Mouse (Mus musculus) heart, embryonic 14.5 days (tissue): ENCODE data around the gene Tmem141. TPM values are rescaled to one million over a fixed set of nuclear protein-coding genes. Genes with fewer than 3 reads are reported as not detected.

Experiments
- ATAC-seq: fragments of 200-750 bp; cut with Nextera tagmentation; 2 replicates; pipeline ENCODE4 v1.8.0; 2017; ENCODE audit warnings: low read depth, moderate TSS enrichment; ENCODE audit not compliant: insufficient number of reproducible peaks, insufficient read depth, low FRiP score
- H3K27ac ChIP-seq, 2 experiments: fragments of 200-500 bp in 1 of 2; fragments of 300-500 bp in 1 of 2; sonication (generic) in 1 of 2; replicated peaks in 1 of 2; 2 replicates each; pipeline ENCODE4 v1.5.1; 2012 to 2014; ENCODE audit warnings: low read depth in 2 of 2, low read length in 2 of 2, control low read depth in 1 of 2, mild to moderate bottlenecking in 1 of 2, mixed read lengths in 1 of 2; ENCODE audit not compliant: control insufficient read depth in 1 of 2, insufficient read depth in 1 of 2
- H3K27me3 ChIP-seq: fragments of 300-500 bp; sonication (generic); 2 replicates; pipeline ENCODE4 v1.6.1; 2014; ENCODE audit warnings: mild to moderate bottlenecking, low read length, control low read depth; ENCODE audit not compliant: control insufficient read depth, insufficient read depth
- H3K36me3 ChIP-seq: fragments of 300-500 bp; sonication (generic); 2 replicates; pipeline ENCODE4 v1.6.1; 2014; ENCODE audit warnings: mild to moderate bottlenecking, control low read depth, low read length, mixed read lengths; ENCODE audit not compliant: control insufficient read depth, insufficient read depth
- H3K4me1 ChIP-seq, 2 experiments: fragments of 200-500 bp in 1 of 2; fragments of 300-500 bp in 1 of 2; sonication (generic) in 1 of 2; 2 replicates each; pipeline ENCODE4 v1.6.1; 2012 to 2014; ENCODE audit warnings: low read length in 2 of 2, control low read depth in 1 of 2, mixed read lengths in 1 of 2; ENCODE audit not compliant: control insufficient read depth in 2 of 2, insufficient read depth in 2 of 2
- H3K4me2 ChIP-seq: fragments of 300-500 bp; sonication (generic); 2 replicates; pipeline ENCODE4 v1.6.1; 2014; ENCODE audit warnings: mild to moderate bottlenecking, low read length
- H3K4me3 ChIP-seq, 2 experiments: fragments of 200-500 bp in 1 of 2; fragments of 300-500 bp in 1 of 2; sonication (generic) in 1 of 2; 2 replicates each; pipeline ENCODE4 v1.5.1; 2012 to 2014; ENCODE audit warnings: low read length in 2 of 2, mild to moderate bottlenecking in 2 of 2, control low read depth in 1 of 2, low read depth in 1 of 2, moderate library complexity in 1 of 2; ENCODE audit not compliant: control insufficient read depth in 1 of 2, insufficient read depth in 1 of 2
- H3K9ac ChIP-seq: fragments of 300-500 bp; sonication (generic); 2 replicates; pipeline ENCODE4 v1.6.1; 2014; ENCODE audit warnings: mild to moderate bottlenecking, low read length
- H3K9me3 ChIP-seq: fragments of 300-500 bp; sonication (generic); 2 replicates; pipeline ENCODE4 v1.6.1; 2016; ENCODE audit warnings: low read length, control low read depth; ENCODE audit not compliant: control insufficient read depth
- WGBS: fragments of 180-500 bp; shearing (Covaris S2); extraction: QIAGEN DNeasy Blood & Tissue Kit; methylation state at CpG from one replicate; pipeline ENCODE4 v1.1.7; 2014; 5-methylcytosine and 5-hydroxymethylcytosine counted together
- polyA plus RNA-seq: library from polyadenylated mRNA; unstranded; fragments of >200 nt; fragmentation: Nextera tagmentation; extraction: Ambion mirVana; gene quantifications from 2 replicates; pipeline ENCODE4 v1.2.1, GENCODE M21; 2014

Tmem141 gene
- 22.8 and 28.2 TPM in 2 replicates for polyA plus RNA-seq

DNA sequence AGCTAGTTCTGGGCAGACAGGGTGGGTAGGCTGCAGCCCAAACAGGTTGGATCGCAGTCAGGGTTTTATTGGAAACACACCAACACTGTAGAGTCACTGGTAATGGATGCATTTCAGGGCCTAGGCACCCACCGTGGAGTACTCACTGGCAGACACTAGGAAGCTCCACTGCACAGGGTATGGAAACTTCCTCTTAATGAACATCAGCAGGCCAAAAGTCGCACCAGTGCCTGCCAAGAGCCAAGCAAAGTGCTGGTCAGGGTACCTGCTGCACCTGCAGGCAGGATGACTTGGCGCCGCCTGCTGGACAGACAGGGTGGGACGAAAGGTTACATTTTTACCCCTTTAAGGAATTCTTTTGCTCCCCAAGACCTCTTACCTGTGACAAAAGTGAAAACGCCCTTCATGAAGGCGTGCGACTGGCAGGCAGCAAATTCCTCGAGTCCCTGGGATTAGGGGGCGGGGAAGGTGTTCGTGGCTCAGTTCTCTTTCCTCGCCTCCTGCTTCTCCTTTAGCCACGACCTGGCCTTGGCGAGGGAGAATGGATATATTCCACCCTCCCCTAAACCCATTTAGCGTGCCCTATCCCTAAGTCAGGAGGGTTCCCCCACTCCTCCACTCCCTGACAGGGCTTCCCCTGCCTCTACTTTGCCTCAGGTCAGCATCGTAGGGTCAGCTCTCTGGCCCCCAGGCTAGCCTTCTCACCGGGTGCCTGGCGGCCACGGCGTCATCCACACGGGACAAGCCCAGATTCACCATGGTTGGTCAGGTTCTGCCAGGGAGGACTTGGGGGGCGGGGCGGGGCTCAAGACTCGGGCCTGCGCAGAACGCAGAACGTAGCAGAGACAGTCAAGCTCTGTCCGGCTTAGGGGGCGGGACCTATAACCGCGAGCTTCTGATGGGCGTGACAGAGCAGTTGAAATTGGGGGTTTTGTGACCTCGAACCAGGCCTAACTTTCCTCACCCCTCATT is at the start of gene Tmem141:
Gene Tmem141 (minus strand): TSS at position 777 of the 972 bp plus-strand sequence.
- Histone ChIP-seq H3K9me3 (no peaks in the 10 kb centered on the region), H3K4me3 (peak within 1 kb of the TSS; percentile 43 to 64), H3K36me3 (no peaks in the 10 kb centered on the region), H3K27me3 (peaks cover 27% of the 10 kb centered on the region), H3K4me1 (peaks cover 0 to 7% of the 10 kb centered on the region in 2 experiments; a peak in 2 of 4 replicates), H3K4me2 (peak within 1 kb of the TSS; percentile 89), H3K9ac (peak within 1 kb of the TSS; percentile 69), H3K27ac (peak within 1 kb of the TSS; percentile 42 to 53; a peak in 3 of 4 replicates)
- ATAC-seq = peak; percentile 75
- 7% methylated on average over 34 of the region's 34 CpGs for WGBS

DNA sequence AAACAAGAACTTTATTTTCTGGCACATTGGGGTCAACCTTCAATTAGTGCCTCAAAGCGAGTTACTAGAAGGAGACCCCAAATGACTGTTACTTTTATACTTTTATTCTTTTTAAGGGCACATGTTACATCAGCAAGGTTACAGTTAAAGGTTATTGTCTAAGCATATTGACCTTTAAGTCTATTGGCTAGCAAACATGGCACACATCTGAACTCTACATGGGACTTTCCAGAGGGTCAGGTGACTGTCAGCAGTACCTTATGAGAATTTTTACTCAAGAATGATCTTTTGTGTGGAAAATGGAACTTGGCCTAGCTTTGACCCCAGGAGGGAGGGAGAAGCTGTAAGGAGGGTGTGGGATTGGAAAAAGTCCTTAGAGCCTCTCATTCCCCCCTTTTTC is 44.7 kb upstream of the Tmem141 start:
- Histone ChIP-seq H3K4me1 (no peaks in the 10 kb centered on the region), H3K4me3 (no peak overlapping the region), H3K4me2 (no peak overlapping the region), H3K27me3 (no peaks in the 10 kb centered on the region), H3K9ac (no peak overlapping the region), H3K9me3 (no peaks in the 10 kb centered on the region), H3K27ac (no peak overlapping the region), H3K36me3 (no peaks in the 10 kb centered on the region)
- no peak for ATAC-seq
- WGBS = 67% methylated on average over 1 of the region's 1 CpGs

GRCm38 (mm10) chr2:25664125-25664524 is 42.3 kb upstream of the Tmem141 start:
- H3K4me2 ChIP-seq = no peak overlapping the region
- H3K36me3 ChIP-seq = no peaks in the 10 kb centered on the region
- H3K27ac ChIP-seq = no peak overlapping the region
- H3K9me3 ChIP-seq = no peaks in the 10 kb centered on the region
- no peaks in the 10 kb centered on the region for H3K27me3 ChIP-seq
- 84% methylated on average over 5 of the region's 5 CpGs for WGBS
- no peak overlapping the region for H3K4me3 ChIP-seq
- no peak overlapping the region for H3K9ac ChIP-seq
- H3K4me1 ChIP-seq = no peaks in the 10 kb centered on the region
- no peak for ATAC-seq

GRCm38 (mm10) chr2:25663511-25663910 is 41.7 kb upstream of the Tmem141 start:
- H3K36me3 ChIP-seq = no peaks in the 10 kb centered on the region
- no peak for ATAC-seq
- no peak overlapping the region for H3K4me2 ChIP-seq
- H3K27me3 ChIP-seq = no peaks in the 10 kb centered on the region
- no peak overlapping the region for H3K27ac ChIP-seq
- no peaks in the 10 kb centered on the region for H3K9me3 ChIP-seq
- WGBS = 69% methylated on average over 1 of the region's 1 CpGs
- no peak overlapping the region for H3K4me3 ChIP-seq
- H3K4me1 ChIP-seq = no peaks in the 10 kb centered on the region
- no peak overlapping the region for H3K9ac ChIP-seq

GRCm38 (mm10) chr2:25661245-25661970 is 39.6 kb upstream of the Tmem141 start:
- Histone ChIP-seq H3K4me1 (no peaks in the 10 kb centered on the region), H3K9ac (no peak overlapping the region), H3K27me3 (no peaks in the 10 kb centered on the region), H3K9me3 (no peaks in the 10 kb centered on the region), H3K36me3 (no peaks in the 10 kb centered on the region), H3K4me3 (no peak overlapping the region), H3K4me2 (no peak overlapping the region), H3K27ac (no peak overlapping the region)
- no peak for ATAC-seq
- WGBS = 76% methylated on average over 6 of the region's 6 CpGs

DNA sequence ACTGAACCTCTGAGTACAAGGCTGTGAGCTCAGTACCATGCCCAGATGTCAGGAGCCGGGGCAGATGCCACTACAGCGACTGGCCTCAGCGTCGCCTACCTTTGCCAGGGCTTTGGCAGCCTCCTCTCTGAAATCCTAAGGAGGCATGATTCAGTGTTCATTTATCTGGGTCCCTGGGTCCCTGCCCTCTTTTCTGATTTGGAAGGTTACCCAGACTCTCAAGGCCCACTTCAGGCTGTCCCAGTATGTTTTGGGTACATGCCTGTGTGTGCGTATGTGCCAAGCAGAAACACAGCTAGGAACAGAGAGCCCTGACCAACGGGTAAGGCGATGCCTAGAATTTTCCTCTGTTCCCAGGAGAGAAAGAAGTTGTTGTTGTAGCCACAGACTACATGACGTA is 38.5 kb upstream of the Tmem141 start:
- Histone ChIP-seq H3K36me3 (no peaks in the 10 kb centered on the region), H3K9me3 (no peaks in the 10 kb centered on the region), H3K9ac (no peak overlapping the region), H3K27ac (no peak overlapping the region), H3K4me2 (no peak overlapping the region), H3K4me3 (no peak overlapping the region), H3K4me1 (no peaks in the 10 kb centered on the region), H3K27me3 (no peaks in the 10 kb centered on the region)
- 84% methylated on average over 8 of the region's 8 CpGs for WGBS
- no peak for ATAC-seq

DNA sequence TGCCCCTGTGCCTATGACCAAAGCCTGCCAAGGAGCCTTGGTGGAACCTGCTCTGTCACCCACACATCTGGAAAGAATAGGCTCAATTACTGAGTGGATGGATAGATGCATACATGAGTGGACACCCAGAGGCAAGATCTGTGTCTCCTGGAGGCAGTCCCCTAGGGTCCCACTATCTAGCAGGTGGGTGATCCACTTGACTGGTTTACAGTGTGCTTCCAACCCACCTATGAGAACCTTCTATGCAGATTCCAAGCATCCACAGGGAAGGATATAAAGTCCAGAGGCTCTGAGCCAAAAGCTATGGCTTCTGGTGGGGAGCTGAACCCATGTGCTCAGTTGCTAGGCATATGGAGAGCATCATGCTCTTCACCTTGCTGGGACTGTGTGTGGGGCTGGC is 35.8 kb upstream of the Tmem141 start, which contains the start of gene Lcn5:
Gene Lcn5 (plus strand): TSS at position 301 of the 400 bp plus-strand sequence.
- Histone ChIP-seq H3K27me3 (0 out of 2 replicates have a peak, but pooled peaks cover 4% of the 10 kb centered on the region), H3K27ac (no peak within 1 kb of the TSS), H3K9me3 (no peaks in the 10 kb centered on the region), H3K9ac (no peak within 1 kb of the TSS), H3K4me1 (no peaks in the 10 kb centered on the region), H3K4me2 (no peak within 1 kb of the TSS), H3K36me3 (no peaks in the 10 kb centered on the region), H3K4me3 (no peak within 1 kb of the TSS)
- no peak for ATAC-seq
